Mouse (Mus musculus) liver, embryonic 16.5 days (tissue): Measurements from ENCODE around the gene Cyp2d40. TPM values are rescaled to one million over a fixed set of nuclear protein-coding genes. Genes with fewer than 3 reads are reported as not detected.
"Not testable (repeated sequence)": the region's sequence is repeated elsewhere in the genome, so short reads cannot be mapped to it uniquely, and the experiment has no call there.

Experiments used
- ATAC-seq: fragments of 200-750 bp; cut with Nextera tagmentation; 2 replicates; pipeline ENCODE4 v1.8.0; 2017; ENCODE audit warnings: low read depth, mild to moderate bottlenecking, moderate number of reproducible peaks, moderate library complexity
- H3K27ac ChIP-seq: fragments of 300-500 bp; sonication (generic); 2 replicates; pipeline ENCODE4 v1.5.1; 2014; ENCODE audit warnings: mild to moderate bottlenecking, low read length
- H3K27me3 ChIP-seq: fragments of 300-500 bp; sonication (generic); 2 replicates; pipeline ENCODE4 v1.6.1; 2014; ENCODE audit warnings: low read depth, low read length, mixed read lengths; ENCODE audit not compliant: control insufficient read depth, insufficient read depth
- H3K36me3 ChIP-seq: fragments of 300-500 bp; sonication (generic); 2 replicates; pipeline ENCODE4 v1.6.1; 2014; ENCODE audit warnings: mild to moderate bottlenecking; ENCODE audit not compliant: control insufficient read depth, insufficient read depth
- H3K4me1 ChIP-seq: fragments of 300-500 bp; sonication (generic); 2 replicates; pipeline ENCODE4 v1.6.1; 2014; ENCODE audit warnings: low read depth, low read length, mixed read lengths; ENCODE audit not compliant: control insufficient read depth
- H3K4me2 ChIP-seq: fragments of 300-500 bp; sonication (generic); 2 replicates; pipeline ENCODE4 v1.6.1; 2014; ENCODE audit warnings: low read depth, low read length, mixed read lengths
- H3K4me3 ChIP-seq: fragments of 300-500 bp; sonication (generic); 2 replicates; pipeline ENCODE4 v1.5.1; 2014; ENCODE audit warnings: low read depth, mild to moderate bottlenecking, low read length
- H3K9ac ChIP-seq: fragments of 300-500 bp; sonication (generic); 2 replicates; pipeline ENCODE4 v1.6.1; 2014; ENCODE audit warnings: low read depth, low read length
- H3K9me3 ChIP-seq: fragments of 300-500 bp; sonication (generic); replicated peaks from 2 replicates; pipeline ENCODE4 v1.6.1; 2016; ENCODE audit warnings: low read length; ENCODE audit not compliant: control insufficient read depth
- WGBS: fragments of 180-500 bp; shearing (Covaris S2); extraction: QIAGEN DNeasy Blood & Tissue Kit; methylation state at CpG from one replicate; pipeline ENCODE4 v1.1.7; 2014; ENCODE audit not compliant: insufficient replicate concordance; 5-methylcytosine and 5-hydroxymethylcytosine counted together
- microRNA-seq: library from miRNA; unstranded; fragments of <30 nt; microRNA quantifications from one replicate; pipeline ENCODE4, GENCODE M21; 2016
- polyA plus RNA-seq: library from polyadenylated mRNA; unstranded; fragments of >200 nt; fragmentation: Nextera tagmentation; extraction: Ambion mirVana; gene quantifications from 2 replicates; pipeline ENCODE4 v1.2.1, GENCODE M21; 2015

The Cyp2d40 gene
- polyA plus RNA-seq, 1 experiment from 2014 or later: 0.07 TPM

DNA sequence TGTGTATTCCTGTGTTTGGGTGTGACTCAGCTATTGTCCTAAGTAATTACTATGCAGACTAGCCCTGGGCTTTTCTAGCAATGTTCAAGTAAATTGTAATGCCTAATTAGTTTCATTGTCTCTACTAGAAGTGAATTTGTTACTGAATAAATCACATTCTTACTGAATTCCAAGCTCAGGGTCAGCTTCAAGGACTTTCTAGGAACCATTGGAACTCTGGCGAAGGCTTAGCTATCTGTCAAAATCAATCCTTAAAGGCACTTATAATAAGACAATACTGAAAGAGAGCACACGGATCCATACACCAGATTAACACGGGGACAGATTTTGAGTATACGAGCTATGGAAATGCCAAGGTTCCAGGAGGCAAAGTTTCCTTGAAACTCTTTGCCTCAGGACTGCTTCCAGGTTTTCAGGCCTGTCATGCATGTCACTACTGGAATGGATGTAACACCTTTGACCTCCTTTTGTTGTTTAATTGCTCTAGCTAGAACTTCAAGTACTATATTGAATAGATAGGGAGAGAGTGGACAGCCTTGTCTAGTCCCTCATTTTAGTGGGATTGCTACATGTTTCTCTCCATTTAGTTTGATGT is 30.6 kb downstream of the Cyp2d40 start:
- H3K27me3 ChIP-seq, H3K4me1 ChIP-seq, H3K4me2 ChIP-seq, H3K9ac ChIP-seq, ATAC-seq, H3K36me3 ChIP-seq, H3K9me3 ChIP-seq, H3K27ac ChIP-seq, H3K4me3 ChIP-seq: not testable (repeated sequence)
- WGBS: 72% methylated on average over 4 of the region's 4 CpGs

Small RNAs within 50 kb of the gene (microRNA-seq; reads per million reads assigned to microRNA genes)
- gene Gm27618: not detected

Other genes with a start within 250 kb of the Cyp2d40 start
- not detected in 2 replicates for gene Cyp2d12, start 209.1 kb downstream of the Cyp2d40 start, polyA plus RNA-seq
- not detected in 2 replicates for gene Cyp2d34, start 143.2 kb downstream of the Cyp2d40 start, polyA plus RNA-seq
- gene Cyp2d26, start 30.1 kb upstream of the Cyp2d40 start, polyA plus RNA-seq: 141 and 169 TPM in 2 replicates
- gene Tcf20, start 223.7 kb upstream of the Cyp2d40 start, polyA plus RNA-seq: 2.1 and 2.4 TPM in 2 replicates